Mouse (Mus musculus) heart, postnatal 0 days (tissue): ENCODE measurements around the gene Paxx. TPM values are rescaled to one million over a fixed set of nuclear protein-coding genes. Genes with fewer than 3 reads are reported as not detected.
A peak's percentile ranks its signal among the peaks of the same experiment; 100 is the strongest.
"Not testable (repeated sequence)": the region's sequence is repeated elsewhere in the genome, so short reads cannot be mapped to it uniquely, and the experiment has no call there.

Source experiments
- ATAC-seq: fragments of 200-750 bp; cut with Nextera tagmentation; 2 replicates; pipeline ENCODE4 v1.8.0; 2017; ENCODE audit warnings: low read depth, moderate number of reproducible peaks, moderate library complexity; ENCODE audit not compliant: insufficient read depth
- DNase-seq: peaks from one replicate; pipeline ENCODE4 v3.0.0-alpha.2; 2016; ENCODE audit warnings: low spot score
- H3K27ac ChIP-seq: fragments of 300-500 bp; sonication (generic); 2 replicates; pipeline ENCODE4 v1.5.1; 2014; ENCODE audit warnings: low read depth, mild to moderate bottlenecking
- H3K27me3 ChIP-seq: fragments of 300-500 bp; sonication (generic); 2 replicates; pipeline ENCODE4 v1.6.1; 2014; ENCODE audit warnings: low read length, mixed read lengths; ENCODE audit not compliant: control insufficient read depth, insufficient read depth
- H3K36me3 ChIP-seq: fragments of 300-500 bp; sonication (generic); replicated peaks from 2 replicates; pipeline ENCODE4 v1.6.1; 2014; ENCODE audit warnings: low read length, mixed read lengths; ENCODE audit not compliant: control insufficient read depth, insufficient read depth
- H3K4me1 ChIP-seq: fragments of 300-500 bp; sonication (generic); 2 replicates; pipeline ENCODE4 v1.6.1; 2014; ENCODE audit warnings: antibody characterized with exemption; ENCODE audit not compliant: control insufficient read depth, insufficient read depth
- H3K4me2 ChIP-seq: fragments of 300-500 bp; sonication (generic); 2 replicates; pipeline ENCODE4 v1.6.1; 2014; ENCODE audit warnings: low read depth, mild to moderate bottlenecking, low read length, moderate library complexity
- H3K4me3 ChIP-seq: fragments of 300-500 bp; sonication (generic); 2 replicates; pipeline ENCODE4 v1.5.1; 2014; ENCODE audit warnings: low read depth, low read length
- H3K9ac ChIP-seq: fragments of 300-500 bp; sonication (generic); replicated peaks from 2 replicates; pipeline ENCODE4 v1.6.1; 2014; ENCODE audit warnings: low read depth, low read length, mixed read lengths
- H3K9me3 ChIP-seq: fragments of 300-500 bp; sonication (generic); replicated peaks from 2 replicates; pipeline ENCODE4 v1.6.1; 2016; ENCODE audit warnings: low read length; ENCODE audit not compliant: control insufficient read depth
- CTCF ChIP-seq: IDR thresholded peaks from 2 replicates; pipeline ENCODE4 v1.5.1; 2016; ENCODE audit warnings: antibody characterized with exemption, control low read depth, low read depth
- EP300 ChIP-seq: IDR thresholded peaks from 2 replicates; pipeline ENCODE4 v1.6.1; 2016; ENCODE audit warnings: antibody characterized with exemption, low read depth
- WGBS: fragments of 180-500 bp; shearing (Covaris S2); extraction: QIAGEN DNeasy Blood & Tissue Kit; methylation state at CpG from one replicate; pipeline ENCODE4 v1.1.7; 2014; 5-methylcytosine and 5-hydroxymethylcytosine counted together
- microRNA-seq: library from miRNA; unstranded; fragments of <30 nt; microRNA quantifications from one replicate; pipeline ENCODE4, GENCODE M21; 2016
- polyA plus RNA-seq: library from polyadenylated mRNA; unstranded; fragments of >200 nt; fragmentation: Nextera tagmentation; extraction: Ambion mirVana; gene quantifications from 2 replicates; pipeline ENCODE4 v1.2.1, GENCODE M21; 2015
- total RNA-seq: library from RNA; depleted of rRNA; stranded (reverse); fragments of >200 nt; gene quantifications from 2 replicates; pipeline ENCODE4 v1.2.3, GENCODE M21; 2014; ENCODE audit warnings: low replicate concordance; rRNA removed

The Paxx gene
- total and polyA plus RNA-seq, 2 experiments from 2014 or later: 45.5 to 71.9 TPM

DNA sequence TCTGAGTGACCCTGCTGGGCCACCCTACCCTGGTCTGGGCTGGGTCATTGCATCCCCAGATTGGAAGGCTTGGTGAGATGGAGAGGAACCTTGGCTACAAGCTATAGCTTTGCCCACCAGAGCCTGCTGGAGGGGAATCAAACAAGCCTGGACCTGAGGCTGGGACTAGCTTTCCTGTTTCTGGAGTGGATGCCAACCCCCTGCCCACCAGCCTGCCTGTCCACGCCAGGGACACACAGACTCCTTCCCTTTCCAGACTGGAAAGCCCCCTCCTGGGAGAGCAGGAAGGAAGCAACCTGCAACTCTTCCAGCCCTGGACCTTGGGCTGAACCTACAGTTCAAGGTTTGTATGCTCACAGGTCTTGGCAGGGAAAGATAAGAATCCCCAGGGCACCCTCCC is 37.3 kb downstream of the Paxx start:
- H3K9ac ChIP-seq: no peak overlapping the region
- TF ChIP-seq EP300: no peak
- no peak for TF ChIP-seq CTCF
- H3K27me3 ChIP-seq: peaks cover 36% of the 10 kb centered on the region
- no peaks in the 10 kb centered on the region for H3K9me3 ChIP-seq
- no peak overlapping the region for H3K27ac ChIP-seq
- ATAC-seq (no peak), DNase-seq (no peak)
- 44% methylated on average over 1 of the region's 1 CpGs for WGBS
- H3K36me3 ChIP-seq: no peaks in the 10 kb centered on the region
- H3K4me3 ChIP-seq: no peak overlapping the region
- H3K4me2 ChIP-seq: no peak overlapping the region
- no peaks in the 10 kb centered on the region for H3K4me1 ChIP-seq

GRCm38 (mm10) chr2:25422587-25423410 is 38.1 kb downstream of the Paxx start, which contains the start of gene Fut7:
Fut7 (plus strand) TSS chr2:25423267.
- DNase-seq (no peak), ATAC-seq (no peak)
- Histone ChIP-seq H3K36me3 (no peaks in the 10 kb centered on the region), H3K4me3 (no peak within 1 kb of the TSS), H3K27me3 (peaks cover 36% of the 10 kb centered on the region), H3K9ac (no peak within 1 kb of the TSS), H3K27ac (no peak within 1 kb of the TSS), H3K4me1 (no peaks in the 10 kb centered on the region), H3K4me2 (no peak within 1 kb of the TSS), H3K9me3 (no peaks in the 10 kb centered on the region)
- TF ChIP-seq CTCF: no peak
- no peak for TF ChIP-seq EP300
- 45% methylated on average over 17 of the region's 17 CpGs for WGBS

GRCm38 (mm10) chr2:25421896-25422295 is 39.0 kb downstream of the Paxx start:
- ATAC-seq (no peak), DNase-seq (peak; percentile 39)
- Histone ChIP-seq H3K4me1 (no peaks in the 10 kb centered on the region), H3K9ac (no peak overlapping the region), H3K27me3 (peaks cover 36% of the 10 kb centered on the region), H3K27ac (no peak overlapping the region), H3K9me3 (no peaks in the 10 kb centered on the region), H3K4me3 (no peak overlapping the region), H3K4me2 (no peak overlapping the region), H3K36me3 (no peaks in the 10 kb centered on the region)
- 21% methylated on average over 3 of the region's 3 CpGs for WGBS
- peak; percentile 65 for TF ChIP-seq CTCF
- TF ChIP-seq EP300: no peak

DNA sequence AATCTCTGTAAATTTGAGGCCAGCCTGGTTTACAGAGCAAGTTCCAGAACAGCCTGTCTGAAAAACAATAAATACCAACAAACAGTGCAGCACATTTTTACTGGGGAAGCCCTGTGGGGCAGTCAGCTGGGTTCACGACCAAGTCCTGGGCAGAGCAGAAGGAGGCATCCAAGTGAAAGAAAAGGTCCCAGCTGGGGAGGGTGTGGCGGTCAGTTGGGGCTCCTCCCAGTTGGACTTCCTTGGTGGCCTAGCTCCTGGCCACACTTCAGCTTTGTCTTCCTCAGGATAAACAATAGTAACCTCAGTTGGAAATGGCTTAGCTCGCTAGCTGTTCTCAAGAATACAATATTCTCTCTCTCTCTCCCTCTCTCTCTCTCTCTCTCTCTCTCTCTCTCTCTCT is 43.5 kb downstream of the Paxx start:
- Histone ChIP-seq H3K4me3 (no peak overlapping the region), H3K9ac (no peak overlapping the region), H3K4me2 (no peak overlapping the region), H3K27me3 (0 out of 2 replicates have a peak, but pooled peaks cover under 1% of the 10 kb centered on the region), H3K4me1 (no peaks in the 10 kb centered on the region), H3K27ac (no peak overlapping the region), H3K9me3 (no peaks in the 10 kb centered on the region), H3K36me3 (no peaks in the 10 kb centered on the region)
- no peak for ATAC-seq
- TF ChIP-seq EP300: no peak
- TF ChIP-seq CTCF: no peak
- DNase-seq: no peak
- WGBS: 38% methylated on average over 3 of the region's 3 CpGs

DNA sequence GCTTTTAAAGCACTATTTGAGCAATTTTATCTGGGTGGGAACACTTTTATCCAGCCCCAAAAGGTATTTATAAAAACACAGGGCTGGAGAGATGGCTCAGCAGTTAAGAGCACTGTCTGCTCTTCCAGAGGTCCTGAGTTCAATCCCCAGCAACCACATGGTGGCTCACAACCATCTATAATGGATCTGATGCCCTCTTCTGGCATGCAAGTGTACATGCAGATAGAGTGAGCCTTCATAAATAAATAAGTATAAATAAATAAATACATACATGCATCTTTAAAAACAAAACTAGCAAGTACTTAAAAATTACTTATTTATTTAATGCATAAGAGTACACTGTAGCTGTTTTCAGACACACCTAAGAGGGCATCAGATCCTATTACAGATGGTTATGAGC is 47.5 kb downstream of the Paxx start:
- H3K27ac ChIP-seq, H3K27me3 ChIP-seq, H3K9ac ChIP-seq, H3K4me3 ChIP-seq, DNase-seq, H3K36me3 ChIP-seq, H3K4me1 ChIP-seq, H3K9me3 ChIP-seq, ATAC-seq, H3K4me2 ChIP-seq: not testable (repeated sequence)

- H3K4me3 ChIP-seq: no peak overlapping the region
- no peak overlapping the region for H3K4me2 ChIP-seq
- 73% methylated on average over 10 of the region's 10 CpGs for WGBS
- H3K9me3 ChIP-seq: no peaks in the 10 kb centered on the region
- H3K4me1 ChIP-seq: no peaks in the 10 kb centered on the region
- DNase-seq (no peak), ATAC-seq (no peak)
- TF ChIP-seq EP300 (no peak), CTCF (no peak)
- 0 out of 2 replicates have a peak, but pooled peaks cover 7% of the 10 kb centered on the region for H3K36me3 ChIP-seq
- H3K9ac ChIP-seq: no peak overlapping the region
- peaks cover 9% of the 10 kb centered on the region for H3K27me3 ChIP-seq
- H3K27ac ChIP-seq: no peak overlapping the region
Measured at GRCm38 (mm10) chr2:25408908-25409307, 52.0 kb downstream of the Paxx start.

Small RNA genes within 50 kb of the gene (microRNA-seq; reads per million reads assigned to microRNA genes)
- not detected for gene Mir3087

Other genes with a start within 250 kb of the Paxx start
Only the 30 nearest of the 44 such genes appear.
- 5.2 and 5.4 TPM in 2 replicates for gene Tprn, start 198.5 kb downstream of the Paxx start, total RNA-seq
- gene Tprn, start 198.5 kb downstream of the Paxx start, polyA plus RNA-seq: 3.6 and 3.7 TPM in 2 replicates
- 58.9 and 110 TPM in 2 replicates for gene Ssna1, start 188.7 kb downstream of the Paxx start, total RNA-seq
- 111 and 117 TPM in 2 replicates for gene Ssna1, start 188.7 kb downstream of the Paxx start, polyA plus RNA-seq
- 31.4 and 48.6 TPM in 2 replicates for gene Anapc2, start 188.6 kb downstream of the Paxx start, total RNA-seq
- 41.0 and 46.5 TPM in 2 replicates for gene Anapc2, start 188.6 kb downstream of the Paxx start, polyA plus RNA-seq
- gene Tmem210, start 172.9 kb downstream of the Paxx start, total RNA-seq: not detected in 2 replicates
- gene Tmem210, start 172.9 kb downstream of the Paxx start, polyA plus RNA-seq: not detected in 2 replicates
- not detected in 2 replicates for gene Lrrc26, start 171.2 kb downstream of the Paxx start, total RNA-seq
- gene Lrrc26, start 171.2 kb downstream of the Paxx start, polyA plus RNA-seq: 1.2 TPM in 1 of 2 replicates, not detected in the other
- gene Grin1, start 141.9 kb downstream of the Paxx start, total RNA-seq: 0.46 TPM in 1 of 2 replicates, not detected in the other
- gene Grin1, start 141.9 kb downstream of the Paxx start, polyA plus RNA-seq: not detected in 2 replicates
- 20.1 and 41.2 TPM in 2 replicates for gene Man1b1, start 128.8 kb downstream of the Paxx start, total RNA-seq
- gene Man1b1, start 128.8 kb downstream of the Paxx start, polyA plus RNA-seq: 18.8 and 19.5 TPM in 2 replicates
- gene Dpp7, start 104.7 kb downstream of the Paxx start, total RNA-seq: 9.0 and 13.2 TPM in 2 replicates
- gene Dpp7, start 104.7 kb downstream of the Paxx start, polyA plus RNA-seq: 4.3 and 4.6 TPM in 2 replicates
- gene Uap1l1, start 95.4 kb downstream of the Paxx start, total RNA-seq: 1.3 and 10.9 TPM in 2 replicates
- gene Uap1l1, start 95.4 kb downstream of the Paxx start, polyA plus RNA-seq: 13.0 and 14.3 TPM in 2 replicates
- gene Sapcd2, start 88.8 kb downstream of the Paxx start, total RNA-seq: 14.0 and 26.1 TPM in 2 replicates
- 5.6 and 6.4 TPM in 2 replicates for gene Sapcd2, start 88.8 kb downstream of the Paxx start, polyA plus RNA-seq
- gene Entpd2, start 65.2 kb downstream of the Paxx start, total RNA-seq: 7.9 and 44.8 TPM in 2 replicates
- 3.5 and 4.2 TPM in 2 replicates for gene Entpd2, start 65.2 kb downstream of the Paxx start, polyA plus RNA-seq
- 43.0 and 49.7 TPM in 2 replicates for gene Npdc1, start 61.7 kb downstream of the Paxx start, total RNA-seq
- gene Npdc1, start 61.7 kb downstream of the Paxx start, polyA plus RNA-seq: 21.0 and 24.5 TPM in 2 replicates
- not detected in 2 replicates for gene Fut7, start 37.8 kb downstream of the Paxx start, total RNA-seq
- not detected in 2 replicates for gene Fut7, start 37.8 kb downstream of the Paxx start, polyA plus RNA-seq
- gene Abca2, start 32.4 kb downstream of the Paxx start, total RNA-seq: 27.6 and 32.0 TPM in 2 replicates
- gene Abca2, start 32.4 kb downstream of the Paxx start, polyA plus RNA-seq: 2.4 and 3.6 TPM in 2 replicates
- gene Clic3, start 4.3 kb downstream of the Paxx start, total RNA-seq: 2.4 and 4.5 TPM in 2 replicates
- gene Clic3, start 4.3 kb downstream of the Paxx start, polyA plus RNA-seq: 6.5 and 7.4 TPM in 2 replicates
- gene Ptgds, start 9.0 kb upstream of the Paxx start, total RNA-seq: 708 and 711 TPM in 2 replicates
- 356 and 359 TPM in 2 replicates for gene Ptgds, start 9.0 kb upstream of the Paxx start, polyA plus RNA-seq
- gene Lcn12, start 32.8 kb upstream of the Paxx start, total RNA-seq: not detected in 2 replicates
- gene Lcn12, start 32.8 kb upstream of the Paxx start, polyA plus RNA-seq: not detected in 2 replicates
- 115 and 141 TPM in 2 replicates for gene Fbxw5, start 39.7 kb upstream of the Paxx start, total RNA-seq
- gene Fbxw5, start 39.7 kb upstream of the Paxx start, polyA plus RNA-seq: 70.6 and 76.5 TPM in 2 replicates
- gene C8g, start 40.6 kb upstream of the Paxx start, total RNA-seq: 1.6 and 9.0 TPM in 2 replicates
- 2.4 and 4.0 TPM in 2 replicates for gene C8g, start 40.6 kb upstream of the Paxx start, polyA plus RNA-seq
- gene Traf2, start 85.8 kb upstream of the Paxx start, total RNA-seq: 5.1 and 6.3 TPM in 2 replicates
- 14.2 and 15.8 TPM in 2 replicates for gene Traf2, start 85.8 kb upstream of the Paxx start, polyA plus RNA-seq
- gene Edf1, start 96.8 kb upstream of the Paxx start, total RNA-seq: 112 and 136 TPM in 2 replicates
- gene Edf1, start 96.8 kb upstream of the Paxx start, polyA plus RNA-seq: 314 and 343 TPM in 2 replicates
- 1.7 and 2.0 TPM in 2 replicates for gene Mamdc4, start 113.8 kb upstream of the Paxx start, total RNA-seq
- gene Mamdc4, start 113.8 kb upstream of the Paxx start, polyA plus RNA-seq: 0.14 and 1.6 TPM in 2 replicates
- 37.9 and 43.3 TPM in 2 replicates for gene Phpt1, start 114.1 kb upstream of the Paxx start, total RNA-seq
- 248 and 255 TPM in 2 replicates for gene Phpt1, start 114.1 kb upstream of the Paxx start, polyA plus RNA-seq
- gene Ajm1, start 120.7 kb upstream of the Paxx start, total RNA-seq: not detected in 2 replicates
- gene Ajm1, start 120.7 kb upstream of the Paxx start, polyA plus RNA-seq: not detected in 2 replicates
- gene Rabl6, start 147.4 kb upstream of the Paxx start, total RNA-seq: 52.1 and 89.9 TPM in 2 replicates
- 28.7 and 30.7 TPM in 2 replicates for gene Rabl6, start 147.4 kb upstream of the Paxx start, polyA plus RNA-seq
- not detected in 2 replicates for gene Ccdc183, start 156.6 kb upstream of the Paxx start, total RNA-seq
- 0.22 and 0.23 TPM in 2 replicates for gene Ccdc183, start 156.6 kb upstream of the Paxx start, polyA plus RNA-seq
- gene Tmem141, start 160.9 kb upstream of the Paxx start, total RNA-seq: 36.6 and 42.3 TPM in 2 replicates
- gene Tmem141, start 160.9 kb upstream of the Paxx start, polyA plus RNA-seq: 36.8 and 38.4 TPM in 2 replicates
- gene Fcna, start 166.9 kb upstream of the Paxx start, total RNA-seq: 1.4 and 4.8 TPM in 2 replicates
- gene Fcna, start 166.9 kb upstream of the Paxx start, polyA plus RNA-seq: 1.9 and 3.4 TPM in 2 replicates
- not detected in 2 replicates for gene Lcn8, start 192.0 kb upstream of the Paxx start, total RNA-seq
- not detected in 2 replicates for gene Lcn8, start 192.0 kb upstream of the Paxx start, polyA plus RNA-seq
- gene Lcn5, start 196.9 kb upstream of the Paxx start, total RNA-seq: not detected in 2 replicates
- not detected in 2 replicates for gene Lcn5, start 196.9 kb upstream of the Paxx start, polyA plus RNA-seq